Mouse (Mus musculus) bone marrow, adult 2 months (tissue): ENCODE measurements around the gene Hrh2. TPM values are rescaled to one million over a fixed set of nuclear protein-coding genes. Genes with fewer than 3 reads are reported as not detected.

Experiments
- H3K27ac ChIP-seq: fragments of 200-500 bp; 2 replicates; pipeline ENCODE4 v1.5.1; 2012; ENCODE audit warnings: low read depth, mild to moderate bottlenecking, control low read depth, inconsistent platforms, low read length; ENCODE audit not compliant: control insufficient read depth, poor library complexity, insufficient read depth
- H3K4me1 ChIP-seq: fragments of 200-500 bp; 2 replicates; pipeline ENCODE4 v1.6.1; 2011; ENCODE audit warnings: low read length; ENCODE audit not compliant: control insufficient read depth, insufficient read depth
- H3K4me3 ChIP-seq: fragments of 200-500 bp; replicated peaks from 2 replicates; pipeline ENCODE3; 2011; ENCODE audit warnings: mild to moderate bottlenecking, low read depth, low read length, control low read depth; ENCODE audit not compliant: control insufficient read depth
- CTCF ChIP-seq: fragments of 200-500 bp; IDR thresholded peaks from 2 replicates; pipeline ENCODE4 v1.5.1; 2011; ENCODE audit warnings: low read length, control low read depth; ENCODE audit not compliant: control insufficient read depth, insufficient read depth
- POLR2A ChIP-seq: fragments of 200-500 bp; IDR thresholded peaks from 2 replicates; pipeline ENCODE4 v1.6.1; 2011; ENCODE audit warnings: low read depth, mild to moderate bottlenecking, control low read depth, low read length, borderline replicate concordance; ENCODE audit not compliant: control insufficient read depth
- WGBS: fragments of 180-500 bp; shearing (Covaris S2); methylation state at CpG from one replicate; pipeline ENCODE4 v1.1.7; 2018; 5-methylcytosine and 5-hydroxymethylcytosine counted together
- polyA plus RNA-seq: library from polyadenylated mRNA; stranded (reverse); fragments of >200 nt; gene quantifications from 2 replicates; pipeline ENCODE4 v1.2.4, GENCODE M21; 2011; ENCODE audit warnings: low replicate concordance; ENCODE audit not compliant: missing spikeins, insufficient read depth, insufficient read length

Gene Hrh2
- polyA plus RNA-seq, 1 experiment: 4.4 TPM

DNA sequence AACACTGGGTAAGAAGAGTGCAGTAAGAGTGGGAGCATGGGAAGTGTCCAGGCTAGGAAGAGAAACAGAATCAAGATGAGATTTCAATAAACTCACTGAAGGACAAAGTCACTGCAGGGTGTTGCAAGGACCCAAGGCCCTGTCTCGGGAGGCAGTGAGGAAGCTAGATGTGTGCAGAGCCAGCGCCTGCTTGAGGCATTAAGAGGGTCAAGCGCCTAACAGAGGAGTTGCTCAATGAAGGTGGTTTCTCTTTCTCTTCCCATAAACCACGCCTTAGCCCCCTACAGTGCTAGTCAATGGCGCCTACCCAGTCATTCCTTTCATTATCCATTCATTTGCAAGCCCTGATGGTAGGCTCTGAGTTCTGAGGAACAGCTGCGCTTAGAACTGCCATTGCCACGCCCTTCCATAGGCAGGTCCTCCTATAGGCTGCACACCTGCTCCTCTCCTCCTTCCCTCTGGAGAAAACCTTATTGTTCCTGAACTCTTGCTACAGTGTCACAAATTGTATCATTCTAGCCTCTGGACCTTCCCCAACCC is 23.9 kb downstream of the Hrh2 start:
- TF ChIP-seq CTCF: no peak
- no peak for TF ChIP-seq POLR2A
- Histone ChIP-seq H3K4me3 (no peak overlapping the region), H3K4me1 (peaks cover 14% of the 10 kb centered on the region), H3K27ac (peak overlapping the region; percentile 1; the same call in 1 of the 2 replicates)
- 32% methylated on average over 7 of the region's 7 CpGs for WGBS

DNA sequence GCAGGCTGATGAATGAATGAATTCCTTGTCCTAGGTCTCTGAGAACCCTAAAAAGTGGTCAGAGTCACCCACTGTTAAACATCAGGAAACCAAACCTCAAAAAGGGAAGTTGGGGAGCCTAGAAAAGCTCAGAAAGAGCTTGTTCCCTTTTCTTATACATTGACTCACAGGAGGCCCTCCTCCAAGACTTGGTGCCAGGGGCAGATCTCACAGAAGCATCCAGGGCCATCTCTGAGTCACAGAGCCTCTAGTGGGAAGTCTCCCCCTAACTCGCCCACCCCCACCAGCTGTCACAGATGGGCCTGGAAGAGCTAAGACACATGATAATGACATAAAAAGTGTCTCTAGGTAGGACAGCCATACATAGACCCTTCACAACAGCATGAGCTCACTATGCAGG is 26.4 kb downstream of the Hrh2 start:
- Histone ChIP-seq H3K27ac (peak overlapping the region; percentile 31; the same call in 1 of the 2 replicates), H3K4me1 (peaks cover 14% of the 10 kb centered on the region), H3K4me3 (no peak overlapping the region)
- TF ChIP-seq CTCF (no peak), POLR2A (no peak)
- WGBS: 0% methylated on average over 1 of the region's 1 CpGs

DNA sequence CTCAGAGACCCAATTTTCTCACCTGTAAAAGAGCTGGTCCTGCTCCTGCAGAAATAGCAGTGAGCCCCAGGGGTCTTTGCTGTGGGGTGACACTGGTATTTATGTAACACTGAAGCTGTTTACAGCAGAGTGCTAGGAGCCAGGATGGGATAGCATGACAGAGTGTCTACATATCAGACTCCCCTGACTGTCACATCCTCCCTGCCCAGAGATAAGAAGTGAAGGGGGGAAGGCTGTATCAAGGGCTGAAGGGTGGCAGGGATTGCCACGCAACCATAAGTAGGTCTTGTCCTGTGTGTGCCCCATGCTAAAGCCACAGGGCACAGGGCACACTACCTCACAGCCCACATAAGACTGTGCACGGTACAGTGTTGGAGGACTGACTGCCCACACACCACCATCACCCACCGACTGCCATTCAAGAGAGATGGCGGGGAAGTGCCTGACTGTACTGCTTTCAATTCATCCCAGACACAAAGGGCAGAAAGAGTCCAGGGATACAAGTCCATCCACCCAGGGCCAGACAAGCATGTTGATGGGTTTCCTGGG is 29.8 kb downstream of the Hrh2 start:
- TF ChIP-seq POLR2A: no peak
- TF ChIP-seq CTCF: no peak
- no peak overlapping the region for H3K4me3 ChIP-seq
- peaks cover 13% of the 10 kb centered on the region for H3K4me1 ChIP-seq
- 61% methylated on average over 4 of the region's 4 CpGs for WGBS
- H3K27ac ChIP-seq: no peak overlapping the region

DNA sequence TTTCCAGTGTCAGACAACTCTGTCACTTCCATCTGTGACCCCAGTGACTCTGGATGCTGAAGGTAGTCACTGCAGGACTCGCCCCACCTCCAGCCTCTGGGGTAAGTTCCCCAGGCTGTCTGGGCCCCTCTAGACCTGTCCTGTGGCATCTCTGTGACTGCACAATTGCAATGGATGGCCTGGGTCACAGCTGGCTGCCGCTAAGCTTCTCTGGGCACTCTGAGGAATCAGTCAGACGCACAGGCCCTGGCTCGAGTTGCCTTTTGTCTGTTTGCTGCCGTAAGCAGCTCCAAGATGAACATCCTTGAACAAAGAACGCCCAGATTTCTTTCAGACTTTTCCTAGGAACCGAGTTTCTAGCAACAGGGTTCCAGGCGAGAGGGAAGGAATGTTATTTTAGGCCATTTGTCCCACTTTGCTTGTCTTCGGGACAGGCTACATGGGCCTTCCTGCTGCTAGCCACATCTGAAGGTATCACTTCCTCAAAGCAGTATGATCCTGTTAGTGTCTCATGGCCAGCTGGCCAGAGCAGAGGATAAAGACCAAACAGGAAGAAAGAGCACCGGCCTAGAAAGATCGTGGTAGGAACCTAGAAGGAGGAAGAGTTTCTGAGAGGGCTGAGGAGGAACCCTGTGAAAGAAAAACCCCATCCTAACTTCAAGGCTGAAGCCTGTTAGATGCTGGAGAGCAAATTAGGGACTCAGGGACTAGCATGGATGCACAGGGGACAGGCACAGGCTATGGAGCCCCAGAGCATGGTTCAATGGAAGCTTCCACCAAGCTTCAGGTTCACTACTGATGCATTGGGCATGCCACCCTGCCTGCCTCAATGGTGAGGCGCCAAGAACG is 31.2 kb downstream of the Hrh2 start:
- peak overlapping the region; percentile 57 for H3K27ac ChIP-seq
- 40% methylated on average over 13 of the region's 13 CpGs for WGBS
- TF ChIP-seq CTCF (no peak), POLR2A (no peak)

GRCm38 (mm10) chr13:54227916-54228483 is 36.1 kb downstream of the Hrh2 start:
- peaks cover 3% of the 10 kb centered on the region for H3K4me1 ChIP-seq
- no peak overlapping the region for H3K27ac ChIP-seq
- H3K4me3 ChIP-seq: no peak overlapping the region
- WGBS: 44% methylated on average over 13 of the region's 13 CpGs
- peak; percentile 60; the same call in 1 of the 2 replicates for TF ChIP-seq CTCF
- no peak for TF ChIP-seq POLR2A

More for the DNA sequence above, 31.2 kb downstream of the Hrh2 start:
- H3K4me1 ChIP-seq: peaks cover 8% of the 10 kb centered on the region
- no peak overlapping the region for H3K4me3 ChIP-seq

DNA sequence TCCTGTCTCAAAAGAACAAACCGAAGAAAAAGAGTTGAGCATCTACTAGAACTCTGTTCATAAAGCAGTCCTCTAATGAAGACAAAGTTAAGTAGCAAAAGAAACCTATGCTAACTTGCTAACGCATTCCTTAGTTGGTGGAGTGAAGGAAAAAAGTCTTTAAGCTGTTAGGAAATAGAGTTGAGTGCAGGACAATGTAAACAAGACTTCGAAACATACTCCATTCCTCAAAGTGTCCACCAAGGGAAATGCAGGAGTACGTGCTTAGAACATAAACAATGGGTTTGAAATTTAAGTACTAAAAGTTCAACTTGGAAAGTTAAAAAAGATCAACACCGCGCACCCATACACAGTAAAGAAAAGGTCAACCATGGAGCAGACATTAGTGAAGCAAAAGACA is 38.2 kb downstream of the Hrh2 start:
- Histone ChIP-seq H3K4me1 (no peaks in the 10 kb centered on the region; the same call in 1 of the 2 replicates), H3K27ac (no peak overlapping the region), H3K4me3 (no peak overlapping the region)
- TF ChIP-seq POLR2A (no peak), CTCF (no peak)
- 88% methylated on average over 6 of the region's 6 CpGs for WGBS

- Histone ChIP-seq H3K4me1 (no peaks in the 10 kb centered on the region; the same call in 1 of the 2 replicates), H3K27ac (no peak overlapping the region), H3K4me3 (no peak overlapping the region)
- 84% methylated on average over 10 of the region's 10 CpGs for WGBS
- TF ChIP-seq POLR2A (no peak), CTCF (no peak)
Observed at GRCm38 (mm10) chr13:54231868-54232267, 39.9 kb downstream of the Hrh2 start.

- H3K27ac ChIP-seq: no peak overlapping the region
- WGBS: 59% methylated on average over 6 of the region's 6 CpGs
- H3K4me1 ChIP-seq: no peaks in the 10 kb centered on the region
- no peak overlapping the region for H3K4me3 ChIP-seq
- TF ChIP-seq POLR2A: no peak
- no peak for TF ChIP-seq CTCF
Observed at GRCm38 (mm10) chr13:54237512-54237911, 45.6 kb downstream of the Hrh2 start.
